In genomic region chr11:77630257-77630670, GRCm38 (mm10) we compare ENCODE assay signal across 8 mouse cellular contexts. TPM values are rescaled to one million over a fixed set of nuclear protein-coding genes. Genes with fewer than 3 reads are reported as not detected.
DNase-seq lines count a peak whose midpoint lies in the region; ATAC-seq and TF ChIP-seq lines count a peak whose summit lies in the region.

No protein-coding gene starts in this region.

- 0 out of 2 replicates have a peak, but pooled peaks have one; percentile 21 for TF ChIP-seq POLR2A in heart, adult 2 months (IDR thresholded peaks at IDR 0.05; ENCODE audit: insufficient read depth, low read depth, low read length)
- TF ChIP-seq POLR2A in limb, embryonic 14.5 days (IDR thresholded peaks at IDR 0.05; ENCODE audit: borderline replicate concordance, extremely low read depth, insufficient read depth, insufficient read length): peak; percentile 44; the same call in 1 of the 2 replicates

- no peaks in the 10 kb centered on the region for H3K36me3 ChIP-seq in embryonic facial prominence, embryonic 12.5 days
- H3K36me3 ChIP-seq in heart, adult 2 months (ENCODE audit: control insufficient read depth, insufficient read depth, low read length): no peaks in the 10 kb centered on the region
- H3K36me3 ChIP-seq in limb, embryonic 14.5 days (ENCODE audit: control insufficient read depth, insufficient read depth, low read length): no peaks in the 10 kb centered on the region
- H3K36me3 ChIP-seq in midbrain, embryonic 16.5 days (ENCODE audit: control insufficient read depth, insufficient read depth, low read length): no peaks in the 10 kb centered on the region

- H3K4me3 ChIP-seq in embryonic facial prominence, embryonic 12.5 days: peak overlapping the region; percentile 23
- peak overlapping the region; percentile 48 for H3K4me3 ChIP-seq in heart, adult 2 months
- peak overlapping the region; percentile 18 for H3K4me3 ChIP-seq in limb, embryonic 14.5 days (replicated peaks; ENCODE audit: low read length)
- H3K4me3 ChIP-seq in midbrain, embryonic 16.5 days (ENCODE audit: low read depth, low read length): peak overlapping the region; percentile 23

- no peaks in the 10 kb centered on the region for H3K79me2 ChIP-seq in heart, adult 2 months (replicated peaks; ENCODE audit: control insufficient read depth, insufficient read depth, low read length)

- no peak overlapping the region for H3K27ac ChIP-seq in embryonic facial prominence, embryonic 12.5 days
- H3K27ac ChIP-seq in heart, adult 2 months: no peak overlapping the region
- H3K27ac ChIP-seq in limb, embryonic 14.5 days (replicated peaks; ENCODE audit: low read depth, low read length): no peak overlapping the region
- H3K27ac ChIP-seq in midbrain, embryonic 16.5 days (ENCODE audit: low read length): no peak overlapping the region

- peak overlapping the region; percentile 51 for H3K4me2 ChIP-seq in embryonic facial prominence, embryonic 12.5 days (replicated peaks)
- H3K4me2 ChIP-seq in limb, embryonic 14.5 days (replicated peaks; ENCODE audit: low read depth, low read length, severe bottlenecking): peak overlapping the region; percentile 36
- peak overlapping the region; percentile 49 for H3K4me2 ChIP-seq in midbrain, embryonic 16.5 days (ENCODE audit: low read length)

- 0 out of 2 replicates have a peak, but pooled peaks have one; percentile 32 for TF ChIP-seq EP300 in heart, adult 2 months (IDR thresholded peaks at IDR 0.05; ENCODE audit: insufficient read depth, low read depth, low read length)

- 0 out of 2 replicates have a peak, but pooled peaks have one; percentile 28 for ATAC-seq in embryonic facial prominence, embryonic 12.5 days (ENCODE audit: insufficient number of reproducible peaks, insufficient read depth, low FRiP score, low TSS enrichment)
- ATAC-seq in limb, embryonic 14.5 days (ENCODE audit: low FRiP score, low read depth): peak; percentile 68
- ATAC-seq in midbrain, embryonic 16.5 days: peak; percentile 36; the same call in 1 of the 2 replicates

- peak; percentile 83 for DNase-seq in 416B (ENCODE audit: low read depth)
- DNase-seq in adrenal gland, postnatal 36 days: peak; percentile 79 to 85
- peak; percentile 77 to 81 for DNase-seq in heart, adult 2 months
- DNase-seq in kidney, adult 8-10 months: peak; percentile 68 to 87
- DNase-seq in limb, embryonic 14.5 days (ENCODE audit: low spot score): peak; percentile 90
- DNase-seq in spleen, postnatal 14 days (ENCODE audit: low spot score in 2 of 2): peak; percentile 57 to 77

- peak overlapping the region; percentile 24; the same call in 1 of the 2 replicates for H3K9ac ChIP-seq in embryonic facial prominence, embryonic 12.5 days
- H3K9ac ChIP-seq in heart, adult 2 months (ENCODE audit: low read depth, low read length): peak overlapping the region; percentile 40
- H3K9ac ChIP-seq in limb, embryonic 14.5 days (ENCODE audit: low read depth, low read length, severe bottlenecking): no peak overlapping the region
- peak overlapping the region; percentile 30; the same call in 1 of the 2 replicates for H3K9ac ChIP-seq in midbrain, embryonic 16.5 days (ENCODE audit: low read depth, low read length)

- H3K9me3 ChIP-seq in embryonic facial prominence, embryonic 12.5 days: no peaks in the 10 kb centered on the region
- H3K9me3 ChIP-seq in limb, embryonic 14.5 days (ENCODE audit: control insufficient read depth, low read length): no peaks in the 10 kb centered on the region
- no peaks in the 10 kb centered on the region for H3K9me3 ChIP-seq in midbrain, embryonic 16.5 days (replicated peaks; ENCODE audit: control insufficient read depth, low read length, poor library complexity, severe bottlenecking)

- peaks cover 2% of the 10 kb centered on the region for H3K4me1 ChIP-seq in embryonic facial prominence, embryonic 12.5 days
- H3K4me1 ChIP-seq in heart, adult 2 months (ENCODE audit: control insufficient read depth, insufficient read depth, low read length): no peaks in the 10 kb centered on the region; the same call in 1 of the 2 replicates
- peaks cover 2% of the 10 kb centered on the region for H3K4me1 ChIP-seq in limb, embryonic 14.5 days (ENCODE audit: control insufficient read depth, insufficient read depth, low read length)
- H3K4me1 ChIP-seq in midbrain, embryonic 16.5 days (ENCODE audit: control insufficient read depth, insufficient read depth, low read length): peaks cover 5% of the 10 kb centered on the region; the same call in 1 of the 2 replicates

- no peaks in the 10 kb centered on the region for H3K27me3 ChIP-seq in embryonic facial prominence, embryonic 12.5 days
- no peaks in the 10 kb centered on the region for H3K27me3 ChIP-seq in heart, adult 2 months (ENCODE audit: control insufficient read depth, insufficient read depth, low read length)
- H3K27me3 ChIP-seq in limb, embryonic 14.5 days (ENCODE audit: control insufficient read depth, insufficient read depth, low read length): no peaks in the 10 kb centered on the region
- H3K27me3 ChIP-seq in midbrain, embryonic 16.5 days (ENCODE audit: control insufficient read depth, insufficient read depth, low read depth, low read length): no peaks in the 10 kb centered on the region

- intact Hi-C loops in heart, adult 2 months (cut with DNase I): no loop called here

- 17% methylated on average over 8 of the region's 8 CpGs for WGBS in embryonic facial prominence, embryonic 12.5 days
- WGBS in heart, adult 2 months: 11% methylated on average over 8 of the region's 8 CpGs
- WGBS in limb, embryonic 14.5 days: 14% methylated on average over 8 of the region's 8 CpGs
- 18% methylated on average over 8 of the region's 8 CpGs for WGBS in midbrain, embryonic 16.5 days

- peak; percentile 90 for TF ChIP-seq CTCF in heart, adult 2 months (IDR thresholded peaks at IDR 0.05)

RNA-seq across cellular contexts. Expression of gene Taok1, which starts 22.6 kb away (rescaled TPM):
- total RNA-seq in adrenal gland, postnatal 36 days (2021): 10 to 100 TPM; 59.9 to 60.0 TPM
- polyA plus RNA-seq in embryonic facial prominence, embryonic 12.5 days (2016; fragmentation: Nextera tagmentation; extraction: Ambion mirVana): 14.9 and 15.1 TPM in 2 replicates
- total RNA-seq in heart, adult 2 months (2021): 10 to 100 TPM; 50.9 to 56.8 TPM
- polyA plus RNA-seq in heart, adult 2 months (2012; rRNA removed): 7.8 and 18.2 TPM in 2 replicates
- polyA plus RNA-seq in limb, embryonic 14.5 days (2012; rRNA removed): 11.8 TPM in 2 replicates
- 19.2 and 19.3 TPM in 2 replicates for polyA plus RNA-seq in limb, embryonic 14.5 days (2014; fragmentation: Nextera tagmentation; extraction: Ambion mirVana)
- 25.3 and 25.4 TPM in 2 replicates for polyA plus RNA-seq in midbrain, embryonic 16.5 days (2015; fragmentation: Nextera tagmentation; extraction: Ambion mirVana)

RNA-seq across cellular contexts. Expression of gene Nufip2, which starts 55.7 kb away (rescaled TPM):
- total RNA-seq in adrenal gland, postnatal 36 days (2021): 10 to 100 TPM; 80.8 to 82.4 TPM
- polyA plus RNA-seq in embryonic facial prominence, embryonic 12.5 days (2016; fragmentation: Nextera tagmentation; extraction: Ambion mirVana): 5.1 and 5.6 TPM in 2 replicates
- 10 to 100 TPM; 44.8 to 47.6 TPM for total RNA-seq in heart, adult 2 months (2021)
- 11.4 and 14.7 TPM in 2 replicates for polyA plus RNA-seq in heart, adult 2 months (2012; rRNA removed)
- 19.5 and 21.3 TPM in 2 replicates for polyA plus RNA-seq in limb, embryonic 14.5 days (2012; rRNA removed)
- 5.5 and 5.8 TPM in 2 replicates for polyA plus RNA-seq in limb, embryonic 14.5 days (2014; fragmentation: Nextera tagmentation; extraction: Ambion mirVana)
- 2.9 and 3.2 TPM in 2 replicates for polyA plus RNA-seq in midbrain, embryonic 16.5 days (2015; fragmentation: Nextera tagmentation; extraction: Ambion mirVana)
